Mouse (Mus musculus) liver, postnatal 0 days (tissue): ENCODE results near the gene Asxl1.

Experiments
- CTCF ChIP-seq: sonication (generic); IDR thresholded peaks from 2 replicates; pipeline ENCODE4 v1.5.1; 2016; ENCODE audit warnings: antibody characterized with exemption, low read depth
- EP300 ChIP-seq: IDR thresholded peaks from 2 replicates; pipeline ENCODE4 v1.6.1; 2016; ENCODE audit warnings: antibody characterized with exemption, low read depth, mild to moderate bottlenecking

- no peak for TF ChIP-seq CTCF
- no peak for TF ChIP-seq EP300
Observed at GRCm38 (mm10) chr2:153404882-153405281, 59.3 kb downstream of the Asxl1 start.
